Mouse (Mus musculus): ENCODE data around the gene Pecam1. TPM values are rescaled to one million over a fixed set of nuclear protein-coding genes. Genes with fewer than 3 reads are reported as not detected.

Gene Pecam1
- total and polyA plus RNA-seq, 2 experiments from 2014 or later: 63.2 to 126 TPM

DNA sequence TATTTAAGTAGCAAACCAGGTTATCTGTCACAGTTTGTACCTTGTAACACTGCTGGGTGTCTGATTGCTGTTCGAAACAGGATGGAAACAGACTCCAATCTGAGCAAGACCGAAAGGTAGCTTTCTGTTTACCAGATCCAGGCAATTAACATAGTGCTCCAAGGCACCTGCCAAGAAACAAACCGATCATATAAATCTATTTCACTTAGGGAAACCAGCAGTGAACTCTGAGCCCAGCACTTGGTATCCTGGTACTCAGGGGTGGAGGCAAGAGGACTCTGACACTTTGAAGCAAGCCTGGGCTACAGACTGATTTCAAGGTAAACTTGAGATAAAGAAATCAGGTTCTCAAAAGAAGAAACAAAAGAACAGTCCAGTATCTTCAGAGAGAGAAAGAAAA lies 27.0 kb upstream of the Pecam1 start:
- DNase-seq (ENCODE audit: low spot score): no peak
- TF ChIP-seq EP300 (IDR thresholded peaks at IDR 0.05; ENCODE audit: low read depth) (no peak), CTCF (IDR thresholded peaks at IDR 0.05; ENCODE audit: low read depth) (no peak)
- Histone ChIP-seq H3K9ac (replicated peaks; ENCODE audit: low read depth, low read length) (no peak overlapping the region), H3K4me2 (ENCODE audit: low read depth, low read length) (no peak overlapping the region), H3K4me1 (ENCODE audit: control insufficient read depth, insufficient read depth) (no peaks in the 10 kb centered on the region), H3K36me3 (replicated peaks; ENCODE audit: control insufficient read depth, insufficient read depth, low read length) (peaks cover 63% of the 10 kb centered on the region), H3K27me3 (ENCODE audit: control insufficient read depth, insufficient read depth, low read length) (no peaks in the 10 kb centered on the region), H3K9me3 (replicated peaks; ENCODE audit: control insufficient read depth, low read length) (no peaks in the 10 kb centered on the region), H3K4me3 (ENCODE audit: low read depth, low read length) (no peak overlapping the region), H3K27ac (ENCODE audit: low read depth) (no peak overlapping the region)
- 93% methylated on average over 3 of the region's 3 CpGs for WGBS
- no peak for ATAC-seq (ENCODE audit: insufficient read depth, low read depth)

DNA sequence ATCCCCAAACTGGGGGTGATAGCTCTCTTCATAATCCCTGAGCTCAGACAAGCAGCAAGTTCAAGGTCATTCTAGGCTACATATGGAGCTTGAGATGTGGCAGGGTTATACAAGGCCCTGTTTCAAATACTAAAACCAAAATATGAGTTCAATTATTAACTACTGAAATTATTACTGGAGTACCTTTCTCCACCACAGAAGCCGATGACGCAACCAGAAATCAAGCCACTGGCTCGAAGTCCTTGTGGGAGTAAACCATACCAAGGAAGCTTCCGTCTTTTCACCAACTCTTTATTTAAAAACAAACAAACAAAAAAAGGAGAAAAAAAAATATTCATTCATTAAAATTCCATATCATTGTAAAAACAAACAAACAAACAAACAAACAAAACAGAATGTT lies 26.5 kb upstream of the Pecam1 start:
- no peaks in the 10 kb centered on the region for H3K27me3 ChIP-seq (ENCODE audit: control insufficient read depth, insufficient read depth, low read length)
- no peaks in the 10 kb centered on the region for H3K4me1 ChIP-seq (ENCODE audit: control insufficient read depth, insufficient read depth)
- peaks cover 63% of the 10 kb centered on the region for H3K36me3 ChIP-seq (replicated peaks; ENCODE audit: control insufficient read depth, insufficient read depth, low read length)
- DNase-seq (ENCODE audit: low spot score) (no peak), ATAC-seq (ENCODE audit: insufficient read depth, low read depth) (no peak)
- H3K4me2 ChIP-seq (ENCODE audit: low read depth, low read length): no peak overlapping the region
- H3K9ac ChIP-seq (replicated peaks; ENCODE audit: low read depth, low read length): no peak overlapping the region
- no peaks in the 10 kb centered on the region for H3K9me3 ChIP-seq (replicated peaks; ENCODE audit: control insufficient read depth, low read length)
- TF ChIP-seq CTCF (IDR thresholded peaks at IDR 0.05; ENCODE audit: low read depth): no peak
- H3K27ac ChIP-seq (ENCODE audit: low read depth): no peak overlapping the region
- H3K4me3 ChIP-seq (ENCODE audit: low read depth, low read length): no peak overlapping the region
- WGBS: 88% methylated on average over 4 of the region's 4 CpGs

DNA sequence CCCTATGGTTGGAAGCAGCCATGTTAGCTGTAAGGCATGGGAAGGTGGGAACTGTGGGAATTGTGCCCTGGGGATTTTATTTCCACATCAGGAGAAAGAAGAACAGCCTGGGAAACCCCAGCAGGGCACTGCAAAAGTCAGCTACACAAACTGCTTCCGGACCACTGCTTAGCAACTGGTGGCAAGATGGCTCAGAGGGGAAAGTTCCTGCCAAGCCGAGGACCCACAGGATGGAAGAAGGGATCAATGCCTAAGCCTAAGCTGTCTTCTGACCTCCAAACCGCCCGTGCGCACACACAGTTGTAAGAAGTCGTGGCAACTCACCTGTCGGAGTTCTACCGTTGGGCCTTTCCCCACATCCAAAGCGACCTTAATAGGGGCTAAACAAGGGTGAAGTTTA lies 22.6 kb upstream of the Pecam1 start:
- H3K27me3 ChIP-seq (ENCODE audit: control insufficient read depth, insufficient read depth, low read length): no peaks in the 10 kb centered on the region
- ATAC-seq (ENCODE audit: insufficient read depth, low read depth) (no peak), DNase-seq (ENCODE audit: low spot score) (no peak)
- H3K9ac ChIP-seq (replicated peaks; ENCODE audit: low read depth, low read length): no peak overlapping the region
- H3K4me1 ChIP-seq (ENCODE audit: control insufficient read depth, insufficient read depth): no peaks in the 10 kb centered on the region
- H3K36me3 ChIP-seq (replicated peaks; ENCODE audit: control insufficient read depth, insufficient read depth, low read length): peaks cover 72% of the 10 kb centered on the region
- no peak overlapping the region for H3K4me2 ChIP-seq (ENCODE audit: low read depth, low read length)
- H3K9me3 ChIP-seq (replicated peaks; ENCODE audit: control insufficient read depth, low read length): no peaks in the 10 kb centered on the region; the same call in 1 of the 2 replicates
- H3K27ac ChIP-seq (ENCODE audit: low read depth): no peak overlapping the region
- WGBS: 94% methylated on average over 9 of the region's 9 CpGs
- H3K4me3 ChIP-seq (ENCODE audit: low read depth, low read length): no peak overlapping the region
- TF ChIP-seq CTCF (IDR thresholded peaks at IDR 0.05; ENCODE audit: low read depth): no peak
- no peak for TF ChIP-seq EP300 (IDR thresholded peaks at IDR 0.05; ENCODE audit: low read depth)

DNA sequence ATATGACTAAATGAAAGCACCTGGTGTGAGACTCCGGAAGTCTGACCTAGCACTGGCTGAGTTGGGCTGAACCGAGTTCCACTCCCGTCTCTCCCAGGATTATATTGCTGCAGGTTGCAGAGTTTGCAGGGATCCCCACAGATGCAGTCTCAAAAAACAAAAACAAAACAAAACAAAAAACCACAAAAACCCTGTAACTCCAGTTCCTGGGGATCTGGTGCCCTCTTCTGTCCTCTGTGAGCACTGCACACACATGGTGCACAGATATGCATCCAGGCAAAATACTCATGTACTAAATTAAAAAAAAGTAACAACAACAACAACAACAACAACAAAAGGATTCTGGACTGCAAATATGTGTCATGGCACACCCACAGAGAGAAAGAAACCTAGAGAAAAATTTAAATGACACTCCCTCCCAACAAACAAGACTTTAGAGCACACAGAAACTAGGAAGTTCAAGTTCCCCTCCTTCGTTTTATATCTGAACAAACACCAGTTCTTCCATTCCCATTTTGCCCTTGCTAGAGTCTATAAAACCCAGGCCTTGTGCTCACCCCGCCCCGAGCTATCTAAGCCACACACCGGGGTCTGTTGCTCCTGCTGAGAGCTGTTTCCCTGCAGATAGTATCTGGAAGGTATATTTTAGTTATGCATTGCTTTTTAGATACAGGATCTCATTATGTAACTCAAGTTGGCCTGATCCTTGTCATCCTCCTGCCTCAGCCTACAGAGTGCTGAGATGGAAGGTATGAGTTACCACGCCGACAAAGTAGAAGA lies 20.0 kb upstream of the Pecam1 start:
- 96% methylated on average over 9 of the region's 9 CpGs for WGBS
- Histone ChIP-seq H3K4me1 (ENCODE audit: control insufficient read depth, insufficient read depth) (no peaks in the 10 kb centered on the region), H3K27ac (ENCODE audit: low read depth) (no peak overlapping the region), H3K9me3 (replicated peaks; ENCODE audit: control insufficient read depth, low read length) (no peaks in the 10 kb centered on the region; the same call in 1 of the 2 replicates), H3K36me3 (replicated peaks; ENCODE audit: control insufficient read depth, insufficient read depth, low read length) (peaks cover 81% of the 10 kb centered on the region), H3K27me3 (ENCODE audit: control insufficient read depth, insufficient read depth, low read length) (no peaks in the 10 kb centered on the region), H3K4me3 (ENCODE audit: low read depth, low read length) (no peak overlapping the region), H3K4me2 (ENCODE audit: low read depth, low read length) (no peak overlapping the region), H3K9ac (replicated peaks; ENCODE audit: low read depth, low read length) (no peak overlapping the region)
- DNase-seq (ENCODE audit: low spot score) (no peak), ATAC-seq (ENCODE audit: insufficient read depth, low read depth) (no peak)
- no peak for TF ChIP-seq EP300 (IDR thresholded peaks at IDR 0.05; ENCODE audit: low read depth)
- peak; percentile 41 for TF ChIP-seq CTCF (IDR thresholded peaks at IDR 0.05; ENCODE audit: low read depth)

DNA sequence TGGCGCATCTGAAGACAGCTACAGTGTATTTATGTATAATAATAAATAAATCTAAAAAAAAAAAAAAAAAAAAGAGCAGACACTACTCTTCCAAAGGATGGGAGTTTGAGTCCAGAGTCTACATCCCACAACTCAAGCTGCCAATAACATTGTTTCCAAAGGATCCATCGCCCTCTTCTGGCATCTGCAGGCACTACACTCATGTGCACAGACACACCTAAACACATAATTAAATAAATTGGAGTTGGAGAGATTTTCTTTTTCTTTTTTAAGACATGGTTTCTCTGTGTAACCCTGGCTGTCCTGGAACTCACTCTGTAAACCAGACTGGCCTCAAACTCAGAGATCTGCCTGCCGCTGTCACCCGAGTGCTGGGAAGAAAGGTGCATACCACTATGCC lies 17.1 kb upstream of the Pecam1 start:
- no peak overlapping the region for H3K4me2 ChIP-seq (ENCODE audit: low read depth, low read length)
- H3K4me3 ChIP-seq (ENCODE audit: low read depth, low read length): no peak overlapping the region
- H3K4me1 ChIP-seq (ENCODE audit: control insufficient read depth, insufficient read depth): no peaks in the 10 kb centered on the region; the same call in 1 of the 2 replicates
- peaks cover 53% of the 10 kb centered on the region for H3K36me3 ChIP-seq (replicated peaks; ENCODE audit: control insufficient read depth, insufficient read depth, low read length)
- no peaks in the 10 kb centered on the region for H3K27me3 ChIP-seq (ENCODE audit: control insufficient read depth, insufficient read depth, low read length)
- H3K9me3 ChIP-seq (replicated peaks; ENCODE audit: control insufficient read depth, low read length): no peaks in the 10 kb centered on the region; the same call in 1 of the 2 replicates
- H3K9ac ChIP-seq (replicated peaks; ENCODE audit: low read depth, low read length): no peak overlapping the region
- no peak overlapping the region for H3K27ac ChIP-seq (ENCODE audit: low read depth)
- TF ChIP-seq EP300 (IDR thresholded peaks at IDR 0.05; ENCODE audit: low read depth) (no peak), CTCF (IDR thresholded peaks at IDR 0.05; ENCODE audit: low read depth) (no peak)
- WGBS: 91% methylated on average over 4 of the region's 4 CpGs
- ATAC-seq (ENCODE audit: insufficient read depth, low read depth): no peak
- DNase-seq (ENCODE audit: low spot score): no peak
